Mouse (Mus musculus) heart, postnatal 0 days (tissue): Measurements from ENCODE around the gene Knl1. TPM values are rescaled to one million over a fixed set of nuclear protein-coding genes. Genes with fewer than 3 reads are reported as not detected.

Experiments
- ATAC-seq: fragments of 200-750 bp; cut with Nextera tagmentation; 2 replicates; pipeline ENCODE4 v1.8.0; 2017; ENCODE audit warnings: low read depth, moderate number of reproducible peaks, moderate library complexity; ENCODE audit not compliant: insufficient read depth
- DNase-seq: peaks from one replicate; pipeline ENCODE4 v3.0.0-alpha.2; 2016; ENCODE audit warnings: low spot score
- H3K27ac ChIP-seq: fragments of 300-500 bp; sonication (generic); 2 replicates; pipeline ENCODE4 v1.5.1; 2014; ENCODE audit warnings: low read depth, mild to moderate bottlenecking
- H3K27me3 ChIP-seq: fragments of 300-500 bp; sonication (generic); 2 replicates; pipeline ENCODE4 v1.6.1; 2014; ENCODE audit warnings: low read length, mixed read lengths; ENCODE audit not compliant: control insufficient read depth, insufficient read depth
- H3K36me3 ChIP-seq: fragments of 300-500 bp; sonication (generic); replicated peaks from 2 replicates; pipeline ENCODE4 v1.6.1; 2014; ENCODE audit warnings: low read length, mixed read lengths; ENCODE audit not compliant: control insufficient read depth, insufficient read depth
- H3K4me1 ChIP-seq: fragments of 300-500 bp; sonication (generic); 2 replicates; pipeline ENCODE4 v1.6.1; 2014; ENCODE audit warnings: antibody characterized with exemption; ENCODE audit not compliant: control insufficient read depth, insufficient read depth
- H3K4me2 ChIP-seq: fragments of 300-500 bp; sonication (generic); 2 replicates; pipeline ENCODE4 v1.6.1; 2014; ENCODE audit warnings: low read depth, mild to moderate bottlenecking, low read length, moderate library complexity
- H3K4me3 ChIP-seq: fragments of 300-500 bp; sonication (generic); 2 replicates; pipeline ENCODE4 v1.5.1; 2014; ENCODE audit warnings: low read depth, low read length
- H3K9ac ChIP-seq: fragments of 300-500 bp; sonication (generic); replicated peaks from 2 replicates; pipeline ENCODE4 v1.6.1; 2014; ENCODE audit warnings: low read depth, low read length, mixed read lengths
- H3K9me3 ChIP-seq: fragments of 300-500 bp; sonication (generic); replicated peaks from 2 replicates; pipeline ENCODE4 v1.6.1; 2016; ENCODE audit warnings: low read length; ENCODE audit not compliant: control insufficient read depth
- CTCF ChIP-seq: IDR thresholded peaks from 2 replicates; pipeline ENCODE4 v1.5.1; 2016; ENCODE audit warnings: antibody characterized with exemption, control low read depth, low read depth
- EP300 ChIP-seq: IDR thresholded peaks from 2 replicates; pipeline ENCODE4 v1.6.1; 2016; ENCODE audit warnings: antibody characterized with exemption, low read depth
- WGBS: fragments of 180-500 bp; shearing (Covaris S2); extraction: QIAGEN DNeasy Blood & Tissue Kit; methylation state at CpG from one replicate; pipeline ENCODE4 v1.1.7; 2014; 5-methylcytosine and 5-hydroxymethylcytosine counted together
- polyA plus RNA-seq: library from polyadenylated mRNA; unstranded; fragments of >200 nt; fragmentation: Nextera tagmentation; extraction: Ambion mirVana; gene quantifications from 2 replicates; pipeline ENCODE4 v1.2.1, GENCODE M21; 2015
- total RNA-seq: library from RNA; depleted of rRNA; stranded (reverse); fragments of >200 nt; gene quantifications from 2 replicates; pipeline ENCODE4 v1.2.3, GENCODE M21; 2014; ENCODE audit warnings: low replicate concordance; rRNA removed

Knl1 gene
- total and polyA plus RNA-seq, 2 experiments from 2014 or later = 14.5 to 50.5 TPM

DNA sequence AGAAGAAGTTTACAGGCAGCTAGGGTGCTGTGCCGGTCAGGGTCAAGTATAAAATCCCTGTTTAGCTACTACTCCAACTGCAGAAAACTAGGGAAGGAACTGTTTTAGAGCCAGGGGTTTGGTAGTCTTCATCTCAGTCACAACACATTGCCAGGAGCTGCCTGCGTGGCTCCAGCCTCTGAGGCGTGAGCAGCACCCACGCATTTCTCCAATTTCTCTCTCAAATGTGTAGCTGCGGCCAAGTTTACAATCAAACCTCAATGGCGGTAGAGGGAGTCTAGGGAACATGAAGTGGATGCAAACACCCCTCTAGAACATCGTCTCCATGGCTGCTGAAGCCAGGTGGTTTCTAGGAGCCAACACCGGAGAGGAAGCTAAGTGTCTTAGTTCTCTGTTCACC is 100.9 kb downstream of the Knl1 start:
- DNase-seq (no peak), ATAC-seq (no peak)
- Histone ChIP-seq H3K4me1 (no peaks in the 10 kb centered on the region), H3K4me2 (no peak overlapping the region), H3K9ac (no peak overlapping the region), H3K27ac (no peak overlapping the region), H3K27me3 (no peaks in the 10 kb centered on the region), H3K4me3 (no peak overlapping the region), H3K9me3 (no peaks in the 10 kb centered on the region), H3K36me3 (peaks cover 83% of the 10 kb centered on the region)
- WGBS = 82% methylated on average over 8 of the region's 8 CpGs
- TF ChIP-seq EP300 (no peak), CTCF (no peak)

DNA sequence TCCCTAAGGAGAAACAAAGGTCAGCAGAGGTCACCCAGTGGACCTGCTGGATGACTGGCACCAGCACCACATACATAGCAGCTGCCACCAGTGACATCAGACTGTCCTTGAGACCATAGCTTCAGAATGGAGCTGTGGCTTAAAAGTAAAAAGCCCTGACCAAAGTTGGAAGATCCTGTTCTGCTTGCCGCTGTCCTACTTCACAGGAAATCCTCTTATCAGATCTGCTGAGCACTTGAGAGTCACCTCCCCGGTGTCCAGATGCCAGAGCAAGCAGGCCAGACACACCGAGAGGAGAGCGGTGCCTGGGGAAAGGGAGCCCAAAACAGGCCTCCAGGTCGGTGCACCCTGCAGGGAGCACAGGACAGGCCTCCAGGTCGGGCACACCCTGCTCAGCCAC is 105.3 kb downstream of the Knl1 start:
- Histone ChIP-seq H3K36me3 (peaks cover 62% of the 10 kb centered on the region), H3K4me1 (peaks cover 9% of the 10 kb centered on the region; the same call in 1 of the 2 replicates), H3K4me3 (no peak overlapping the region), H3K27ac (no peak overlapping the region), H3K27me3 (no peaks in the 10 kb centered on the region), H3K9me3 (no peaks in the 10 kb centered on the region), H3K9ac (no peak overlapping the region), H3K4me2 (no peak overlapping the region)
- WGBS = 34% methylated on average over 6 of the region's 6 CpGs
- DNase-seq (no peak), ATAC-seq (no peak)
- TF ChIP-seq EP300 (no peak), CTCF (no peak)

DNA sequence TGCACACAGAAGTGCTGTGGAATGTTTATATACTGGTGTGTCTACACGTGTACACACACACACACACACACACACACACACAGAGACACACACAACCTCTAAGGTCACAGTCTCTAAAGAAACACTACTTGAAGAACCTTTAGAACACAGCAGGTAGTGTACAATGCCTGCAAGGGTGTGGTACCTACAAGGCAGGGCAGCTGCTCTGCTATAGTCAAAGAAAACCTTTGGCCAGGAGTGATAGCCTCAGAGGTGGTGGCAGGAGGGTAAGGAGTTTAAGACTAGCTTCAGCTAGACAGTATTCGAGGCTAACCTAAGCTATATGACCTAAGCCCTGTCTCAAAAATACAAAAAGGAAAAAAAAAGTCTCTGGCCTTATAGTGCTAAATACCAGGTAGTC is 107.8 kb downstream of the Knl1 start:
- H3K27me3 ChIP-seq = no peaks in the 10 kb centered on the region
- 75% methylated on average over 2 of the region's 2 CpGs for WGBS
- ATAC-seq (no peak), DNase-seq (no peak)
- TF ChIP-seq EP300 (no peak), CTCF (no peak)
- no peak overlapping the region for H3K27ac ChIP-seq
- H3K4me3 ChIP-seq = no peak overlapping the region
- no peaks in the 10 kb centered on the region for H3K9me3 ChIP-seq
- H3K9ac ChIP-seq = no peak overlapping the region
- H3K4me2 ChIP-seq = no peak overlapping the region
- H3K36me3 ChIP-seq = peaks cover 46% of the 10 kb centered on the region
- peaks cover 9% of the 10 kb centered on the region; the same call in 1 of the 2 replicates for H3K4me1 ChIP-seq

Other genes starting within 250 kb of the Knl1 start
- gene Knstrn, start 233.1 kb upstream of the Knl1 start, total RNA-seq = 19.8 and 28.0 TPM in 2 replicates
- gene Knstrn, start 233.1 kb upstream of the Knl1 start, polyA plus RNA-seq = 36.4 and 39.9 TPM in 2 replicates
- gene Ivd, start 185.2 kb upstream of the Knl1 start, total RNA-seq = 154 and 163 TPM in 2 replicates
- gene Ivd, start 185.2 kb upstream of the Knl1 start, polyA plus RNA-seq = 84.2 and 92.2 TPM in 2 replicates
- gene Bahd1, start 146.7 kb upstream of the Knl1 start, total RNA-seq = 9.4 and 11.7 TPM in 2 replicates
- 1.6 and 1.9 TPM in 2 replicates for gene Bahd1, start 146.7 kb upstream of the Knl1 start, polyA plus RNA-seq
- gene Chst14, start 120.6 kb upstream of the Knl1 start, total RNA-seq = 10.8 and 15.3 TPM in 2 replicates
- 12.8 and 14.3 TPM in 2 replicates for gene Chst14, start 120.6 kb upstream of the Knl1 start, polyA plus RNA-seq
- gene Ccdc32, start 17.7 kb upstream of the Knl1 start, total RNA-seq = 14.7 and 19.1 TPM in 2 replicates
- gene Ccdc32, start 17.7 kb upstream of the Knl1 start, polyA plus RNA-seq = 20.7 and 21.1 TPM in 2 replicates
- gene Rpusd2, start 12.3 kb upstream of the Knl1 start, total RNA-seq = 8.8 and 14.3 TPM in 2 replicates
- 2.6 and 3.3 TPM in 2 replicates for gene Rpusd2, start 12.3 kb upstream of the Knl1 start, polyA plus RNA-seq
- gene Rad51, start 65.7 kb downstream of the Knl1 start, total RNA-seq = 2.7 and 10.9 TPM in 2 replicates
- 7.7 and 8.1 TPM in 2 replicates for gene Rad51, start 65.7 kb downstream of the Knl1 start, polyA plus RNA-seq
- gene Rmdn3, start 109.9 kb downstream of the Knl1 start, total RNA-seq = 17.0 and 24.2 TPM in 2 replicates
- 14.4 and 14.6 TPM in 2 replicates for gene Rmdn3, start 109.9 kb downstream of the Knl1 start, polyA plus RNA-seq
- 1.5 and 12.0 TPM in 2 replicates for gene Gchfr, start 120.7 kb downstream of the Knl1 start, total RNA-seq
- 5.6 and 5.7 TPM in 2 replicates for gene Gchfr, start 120.7 kb downstream of the Knl1 start, polyA plus RNA-seq
- gene Gm14137, start 127.4 kb downstream of the Knl1 start, total RNA-seq = not detected in 2 replicates
- 0.07 and 0.12 TPM in 2 replicates for gene Gm14137, start 127.4 kb downstream of the Knl1 start, polyA plus RNA-seq
- gene Zfyve19, start 161.5 kb downstream of the Knl1 start, total RNA-seq = 17.7 and 26.4 TPM in 2 replicates
- 26.9 and 27.3 TPM in 2 replicates for gene Zfyve19, start 161.5 kb downstream of the Knl1 start, polyA plus RNA-seq
- gene Dnajc17, start 161.7 kb downstream of the Knl1 start, total RNA-seq = 8.4 and 18.7 TPM in 2 replicates
- 8.8 and 9.1 TPM in 2 replicates for gene Dnajc17, start 161.7 kb downstream of the Knl1 start, polyA plus RNA-seq
- gene Ppp1r14d, start 182.8 kb downstream of the Knl1 start, total RNA-seq = not detected in 2 replicates
- not detected in 2 replicates for gene Ppp1r14d, start 182.8 kb downstream of the Knl1 start, polyA plus RNA-seq
- 11.6 and 11.7 TPM in 2 replicates for gene Spint1, start 190.2 kb downstream of the Knl1 start, total RNA-seq
- 0.14 and 0.34 TPM in 2 replicates for gene Spint1, start 190.2 kb downstream of the Knl1 start, polyA plus RNA-seq
- gene Rhov, start 224.2 kb downstream of the Knl1 start, total RNA-seq = 3.4 TPM in 1 of 2 replicates, not detected in the other
- 0.19 TPM in 1 of 2 replicates, not detected in the other for gene Rhov, start 224.2 kb downstream of the Knl1 start, polyA plus RNA-seq
- 14.3 and 16.2 TPM in 2 replicates for gene Vps18, start 241.6 kb downstream of the Knl1 start, total RNA-seq
- gene Vps18, start 241.6 kb downstream of the Knl1 start, polyA plus RNA-seq = 8.0 and 8.3 TPM in 2 replicates